Mouse (Mus musculus) forebrain, postnatal 0 days (tissue): ENCODE results near the gene Ppcs. TPM values are rescaled to one million over a fixed set of nuclear protein-coding genes. Genes with fewer than 3 reads are reported as not detected.
A peak's percentile ranks its signal among the peaks of the same experiment; 100 is the strongest.

Source experiments
- ATAC-seq: fragments of 200-750 bp; cut with Nextera tagmentation; 2 replicates; pipeline ENCODE4 v1.8.0; 2017; ENCODE audit warnings: mild to moderate bottlenecking, moderate library complexity
- DNase-seq: peaks from one replicate; pipeline ENCODE4 v3.0.0-alpha.2; 2015
- H3K27ac ChIP-seq: fragments of 300-500 bp; sonication (generic); 2 replicates; pipeline ENCODE4 v1.5.1; 2014; ENCODE audit warnings: low read depth, mild to moderate bottlenecking, antibody characterized with exemption, low read length, moderate library complexity, mixed read lengths
- H3K27me3 ChIP-seq: fragments of 300-500 bp; sonication (generic); 2 replicates; pipeline ENCODE4 v1.6.1; 2014; ENCODE audit warnings: mild to moderate bottlenecking, low read length, mixed read lengths; ENCODE audit not compliant: insufficient read depth
- H3K36me3 ChIP-seq: fragments of 300-500 bp; sonication (generic); 2 replicates; pipeline ENCODE4 v1.6.1; 2014; ENCODE audit warnings: mild to moderate bottlenecking, moderate library complexity; ENCODE audit not compliant: insufficient read depth
- H3K4me1 ChIP-seq: fragments of 300-500 bp; sonication (generic); 2 replicates; pipeline ENCODE4 v1.6.1; 2014; ENCODE audit warnings: antibody characterized with exemption; ENCODE audit not compliant: insufficient read depth
- H3K4me2 ChIP-seq: fragments of 300-500 bp; sonication (generic); 2 replicates; pipeline ENCODE4 v1.6.1; 2014; ENCODE audit warnings: low read depth, mild to moderate bottlenecking, moderate library complexity
- H3K4me3 ChIP-seq: fragments of 300-500 bp; sonication (generic); 2 replicates; pipeline ENCODE4 v1.5.1; 2014; ENCODE audit warnings: low read depth, low read length, mixed read lengths
- H3K9ac ChIP-seq: fragments of 300-500 bp; sonication (generic); 2 replicates; pipeline ENCODE4 v1.6.1; 2014; ENCODE audit warnings: mild to moderate bottlenecking
- H3K9me3 ChIP-seq: fragments of 300-500 bp; sonication (generic); 2 replicates; pipeline ENCODE4 v1.6.1; 2016; ENCODE audit warnings: low read length
- CTCF ChIP-seq: sonication (generic); IDR thresholded peaks from 2 replicates; pipeline ENCODE4 v1.5.1; 2016; ENCODE audit warnings: antibody characterized with exemption, control low read depth, low read depth
- WGBS: fragments of 180-500 bp; shearing (Covaris S2); extraction: QIAGEN DNeasy Blood & Tissue Kit; methylation state at CpG from one replicate; pipeline ENCODE4 v1.1.7; 2014; 5-methylcytosine and 5-hydroxymethylcytosine counted together
- polyA plus RNA-seq: library from polyadenylated mRNA; unstranded; fragments of >200 nt; fragmentation: Nextera tagmentation; extraction: Ambion mirVana; gene quantifications from 2 replicates; pipeline ENCODE4 v1.2.1, GENCODE M21; 2015
- total RNA-seq: library from RNA; depleted of rRNA; stranded (reverse); fragments of >200 nt; gene quantifications from 2 replicates; pipeline ENCODE4 v1.2.3, GENCODE M21; 2014

Ppcs gene
- total and polyA plus RNA-seq, 2 experiments from 2014 or later = 13.5 to 20.9 TPM

DNA sequence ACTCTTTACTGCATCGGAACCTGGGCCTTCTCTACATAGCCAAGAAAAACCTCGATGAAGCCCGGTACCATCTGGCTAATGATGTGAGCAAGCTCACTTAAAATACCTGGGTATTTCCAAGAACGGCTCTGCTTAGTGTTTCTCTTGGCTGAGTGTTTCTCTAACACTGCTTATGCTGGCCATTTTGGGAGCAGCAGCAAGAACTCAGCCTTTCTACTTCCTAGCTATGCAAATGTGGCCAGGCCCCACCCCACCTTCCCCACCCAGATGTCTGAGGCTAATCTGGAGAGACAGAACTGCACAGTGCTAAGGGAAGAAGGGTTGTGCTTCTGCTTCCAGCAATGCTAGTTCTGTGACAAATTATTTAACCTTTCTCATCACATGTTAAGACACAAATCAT lies 19.6 kb upstream of the Ppcs start:
- no peak overlapping the region for H3K4me2 ChIP-seq

GRCm38 (mm10) chr4:119437936-119438335 lies 15.7 kb upstream of the Ppcs start:
- H3K27ac ChIP-seq = no peak overlapping the region
- no peaks in the 10 kb centered on the region for H3K27me3 ChIP-seq
- no peak overlapping the region for H3K4me2 ChIP-seq
- 94% methylated on average over 2 of the region's 2 CpGs for WGBS
- H3K4me3 ChIP-seq = no peak overlapping the region
- peaks cover 8% of the 10 kb centered on the region; the same call in 1 of the 2 replicates for H3K9me3 ChIP-seq
- TF ChIP-seq CTCF = no peak
- H3K4me1 ChIP-seq = no peaks in the 10 kb centered on the region
- DNase-seq = no peak
- H3K36me3 ChIP-seq = no peaks in the 10 kb centered on the region
- H3K9ac ChIP-seq = no peak overlapping the region
- ATAC-seq = no peak

More for the DNA sequence above, 19.6 kb upstream of the Ppcs start:
- Histone ChIP-seq H3K4me3 (no peak overlapping the region), H3K9ac (no peak overlapping the region), H3K4me1 (no peaks in the 10 kb centered on the region), H3K27ac (no peak overlapping the region), H3K27me3 (no peaks in the 10 kb centered on the region), H3K36me3 (no peaks in the 10 kb centered on the region), H3K9me3 (no peaks in the 10 kb centered on the region)
- no peak for TF ChIP-seq CTCF
- WGBS = 92% methylated on average over 4 of the region's 4 CpGs
- DNase-seq (no peak), ATAC-seq (no peak)

GRCm38 (mm10) chr4:119430678-119431077 lies 8.5 kb upstream of the Ppcs start:
- Histone ChIP-seq H3K9ac (no peak overlapping the region), H3K27ac (no peak overlapping the region), H3K27me3 (no peaks in the 10 kb centered on the region; the same call in 1 of the 2 replicates), H3K4me2 (no peak overlapping the region), H3K4me1 (no peaks in the 10 kb centered on the region), H3K36me3 (no peaks in the 10 kb centered on the region), H3K4me3 (no peak overlapping the region), H3K9me3 (peaks cover 3% of the 10 kb centered on the region; the same call in 1 of the 2 replicates)
- whole genome bisulfite sequencing = 29% methylated on average over 5 of the region's 5 CpGs
- TF ChIP-seq CTCF = peak; percentile 60
- ATAC-seq (no peak), DNase-seq (peak; percentile 33)

DNA sequence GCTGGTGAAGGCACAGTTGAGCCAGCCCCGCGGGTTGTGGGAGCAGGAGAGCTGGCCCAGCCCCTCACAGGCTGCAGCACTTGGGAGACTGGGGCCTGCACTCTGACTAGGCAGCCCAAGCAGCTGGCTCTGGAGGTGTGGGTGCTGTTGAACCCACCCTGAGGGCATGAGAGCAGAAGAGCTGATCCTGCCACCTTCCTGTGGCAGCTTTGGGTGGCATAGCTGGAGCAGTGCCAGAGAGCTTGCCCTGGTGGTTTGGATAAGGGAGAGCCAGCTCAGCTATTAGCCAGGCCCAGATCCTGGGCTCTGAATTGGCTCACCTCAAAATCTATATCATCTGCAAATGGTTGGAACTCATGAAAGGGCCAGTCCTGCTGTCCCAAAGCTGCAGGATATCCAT lies 5.5 kb upstream of the Ppcs start:
- Histone ChIP-seq H3K9ac (no peak overlapping the region), H3K27me3 (no peaks in the 10 kb centered on the region; the same call in 1 of the 2 replicates), H3K4me3 (no peak overlapping the region), H3K4me1 (0 out of 2 replicates have a peak, but pooled peaks cover 4% of the 10 kb centered on the region), H3K9me3 (no peaks in the 10 kb centered on the region), H3K4me2 (no peak overlapping the region), H3K36me3 (no peaks in the 10 kb centered on the region), H3K27ac (no peak overlapping the region)
- no peak for TF ChIP-seq CTCF
- ATAC-seq (no peak), DNase-seq (no peak)
- 55% methylated on average over 2 of the region's 2 CpGs for WGBS

GRCm38 (mm10) chr4:119425601-119426000 lies 3.4 kb upstream of the Ppcs start:
- WGBS = 68% methylated on average over 2 of the region's 2 CpGs
- Histone ChIP-seq H3K9me3 (no peaks in the 10 kb centered on the region), H3K27me3 (no peaks in the 10 kb centered on the region; the same call in 1 of the 2 replicates), H3K27ac (no peak overlapping the region), H3K9ac (no peak overlapping the region), H3K4me3 (no peak overlapping the region), H3K4me1 (peaks cover 12% of the 10 kb centered on the region), H3K4me2 (no peak overlapping the region), H3K36me3 (no peaks in the 10 kb centered on the region)
- ATAC-seq = no peak
- TF ChIP-seq CTCF = no peak
- DNase-seq = no peak

- H3K4me1 ChIP-seq = peaks cover 12% of the 10 kb centered on the region
- no peak for TF ChIP-seq CTCF
- H3K9ac ChIP-seq = no peak overlapping the region
- no peak overlapping the region for H3K4me2 ChIP-seq
- 95% methylated on average over 2 of the region's 2 CpGs for WGBS
- DNase-seq = no peak
- no peaks in the 10 kb centered on the region; the same call in 1 of the 2 replicates for H3K27me3 ChIP-seq
- no peak for ATAC-seq
- no peak overlapping the region for H3K27ac ChIP-seq
- H3K9me3 ChIP-seq = no peaks in the 10 kb centered on the region
- no peak overlapping the region for H3K4me3 ChIP-seq
- no peaks in the 10 kb centered on the region for H3K36me3 ChIP-seq
These were observed 2.9 kb upstream of the Ppcs start for GRCm38 (mm10) chr4:119425077-119425476.

DNA sequence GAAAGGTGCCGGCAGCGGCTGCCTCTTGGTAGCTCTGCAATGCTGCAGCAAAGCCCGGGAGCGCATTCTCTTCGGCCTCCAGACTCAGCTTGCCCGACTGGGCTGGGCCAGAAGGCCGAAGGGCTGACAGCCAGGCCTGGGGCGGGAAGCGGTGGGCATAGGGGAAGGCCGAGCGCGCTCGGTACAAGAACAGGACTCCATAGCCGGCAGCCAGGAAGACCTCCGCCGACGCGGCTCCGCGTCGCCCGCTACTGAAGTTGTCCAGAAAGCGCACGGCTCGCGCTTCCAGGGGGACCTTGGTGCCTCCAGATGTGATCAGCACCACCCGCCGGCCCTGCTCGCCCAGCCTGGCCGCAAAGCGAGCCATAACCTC lies 313 bp downstream of the Ppcs start:
- Histone ChIP-seq H3K4me3 (peak overlapping the region; percentile 63), H3K27ac (peak overlapping the region; percentile 80), H3K27me3 (no peaks in the 10 kb centered on the region), H3K9me3 (no peaks in the 10 kb centered on the region), H3K4me1 (peaks cover 12% of the 10 kb centered on the region), H3K9ac (peak overlapping the region; percentile 70), H3K4me2 (peak overlapping the region; percentile 94), H3K36me3 (no peaks in the 10 kb centered on the region)
- DNase-seq (no peak), ATAC-seq (peak; percentile 49)
- WGBS = 2% methylated on average over 31 of the region's 31 CpGs
- TF ChIP-seq CTCF = no peak
